Mouse (Mus musculus) embryonic facial prominence, embryonic 10.5 days (tissue): ENCODE results near the gene P3h1. TPM values are rescaled to one million over a fixed set of nuclear protein-coding genes. Genes with fewer than 3 reads are reported as not detected.

ENCODE experiments used
- DNase-seq: peaks from one replicate; pipeline ENCODE4 v3.0.0-alpha.2; 2017; ENCODE audit warnings: low spot score
- H3K27ac ChIP-seq: fragments of 300-500 bp; sonication (generic); replicated peaks from 2 replicates; pipeline ENCODE4 v1.5.1; 2016; ENCODE audit warnings: mild to moderate bottlenecking
- H3K27me3 ChIP-seq: fragments of 300-500 bp; sonication (generic); replicated peaks from 2 replicates; pipeline ENCODE4 v1.6.1; 2016; ENCODE audit warnings: low read depth, mild to moderate bottlenecking; ENCODE audit not compliant: poor library complexity, severe bottlenecking
- H3K36me3 ChIP-seq: fragments of 300-500 bp; sonication (generic); replicated peaks from 2 replicates; pipeline ENCODE4 v1.6.1; 2016; ENCODE audit warnings: mild to moderate bottlenecking, moderate library complexity
- H3K4me1 ChIP-seq: fragments of 300-500 bp; sonication (generic); 2 replicates; pipeline ENCODE4 v1.6.1; 2016
- H3K4me3 ChIP-seq: fragments of 300-500 bp; sonication (generic); 2 replicates; pipeline ENCODE4 v1.5.1; 2016; ENCODE audit warnings: mild to moderate bottlenecking, moderate library complexity
- H3K9me3 ChIP-seq: fragments of 300-500 bp; sonication (generic); 2 replicates; pipeline ENCODE4 v1.6.1; 2016; ENCODE audit warnings: mild to moderate bottlenecking
- WGBS: fragments of 180-500 bp; shearing (Covaris S2); methylation state at CpG from one replicate; pipeline ENCODE4 v1.1.7; 2016; 5-methylcytosine and 5-hydroxymethylcytosine counted together
- polyA plus RNA-seq: library from polyadenylated mRNA; unstranded; fragments of >200 nt; fragmentation: Nextera tagmentation; extraction: Ambion mirVana; gene quantifications from 2 replicates; pipeline ENCODE4 v1.2.1, GENCODE M21; 2016

P3h1 gene
- polyA plus RNA-seq, 1 experiment from 2014 or later: 19.6 TPM

GRCm38 (mm10) chr4:119292771-119293573 lies 60.3 kb downstream of the P3h1 start:
- no peaks in the 10 kb centered on the region for H3K9me3 ChIP-seq
- H3K4me3 ChIP-seq: peak overlapping the region; percentile 82
- no peaks in the 10 kb centered on the region for H3K27me3 ChIP-seq
- H3K27ac ChIP-seq: peak overlapping the region; percentile 98
- 3% methylated on average over 24 of the region's 24 CpGs for WGBS
- peaks cover 47% of the 10 kb centered on the region for H3K36me3 ChIP-seq
- peak; percentile 56 for DNase-seq
- H3K4me1 ChIP-seq: peaks cover 27% of the 10 kb centered on the region

- WGBS: under 1% methylated on average over 78 of the region's 80 CpGs
- peak; percentile 72 for DNase-seq
- peaks cover 27% of the 10 kb centered on the region for H3K4me1 ChIP-seq
- no peaks in the 10 kb centered on the region for H3K9me3 ChIP-seq
- H3K27ac ChIP-seq: peak overlapping the region; percentile 98
- H3K4me3 ChIP-seq: peak overlapping the region; percentile 82
- peaks cover 39% of the 10 kb centered on the region for H3K36me3 ChIP-seq
- no peaks in the 10 kb centered on the region for H3K27me3 ChIP-seq
These were observed 61.0 kb downstream of the P3h1 start for GRCm38 (mm10) chr4:119293574-119294258.

- no peaks in the 10 kb centered on the region for H3K9me3 ChIP-seq
- DNase-seq: peak; percentile 99
- peaks cover 33% of the 10 kb centered on the region for H3K36me3 ChIP-seq
- no peaks in the 10 kb centered on the region for H3K27me3 ChIP-seq
- H3K27ac ChIP-seq: peak within 1 kb of the TSS; percentile 98
- under 1% methylated on average over 61 of the region's 61 CpGs for WGBS
- peak within 1 kb of the TSS; percentile 82 for H3K4me3 ChIP-seq
- peaks cover 27% of the 10 kb centered on the region for H3K4me1 ChIP-seq
These were observed 61.9 kb downstream of the P3h1 start, which contains the start of gene Ybx1 for GRCm38 (mm10) chr4:119294415-119295133. TSS of gene Ybx1 (minus strand) at chr4:119294604.

GRCm38 (mm10) chr4:119295134-119295453 lies 62.4 kb downstream of the P3h1 start:
- 12% methylated on average over 6 of the region's 6 CpGs for WGBS
- H3K36me3 ChIP-seq: peaks cover 27% of the 10 kb centered on the region
- no peaks in the 10 kb centered on the region for H3K27me3 ChIP-seq
- H3K4me1 ChIP-seq: peaks cover 27% of the 10 kb centered on the region
- H3K9me3 ChIP-seq: no peaks in the 10 kb centered on the region
- peak overlapping the region; percentile 82 for H3K4me3 ChIP-seq
- H3K27ac ChIP-seq: peak overlapping the region; percentile 98
- DNase-seq: peak; percentile 19

GRCm38 (mm10) chr4:119297361-119297760 lies 64.6 kb downstream of the P3h1 start:
- Histone ChIP-seq H3K9me3 (no peaks in the 10 kb centered on the region), H3K36me3 (peaks cover 9% of the 10 kb centered on the region), H3K27ac (no peak overlapping the region), H3K4me1 (peaks cover 13% of the 10 kb centered on the region), H3K4me3 (no peak overlapping the region), H3K27me3 (no peaks in the 10 kb centered on the region)
- WGBS: 72% methylated on average over 2 of the region's 2 CpGs
- no peak for DNase-seq

Other genes with a start within 250 kb of the P3h1 start
- 140 and 166 TPM in 2 replicates for gene Slc2a1, start 124.2 kb upstream of the P3h1 start, polyA plus RNA-seq
- gene Zfp691, start 58.7 kb upstream of the P3h1 start, polyA plus RNA-seq: 11.4 and 13.9 TPM in 2 replicates
- 7.2 and 7.4 TPM in 2 replicates for gene Ermap, start 42.9 kb upstream of the P3h1 start, polyA plus RNA-seq
- gene Svbp, start 37.6 kb upstream of the P3h1 start, polyA plus RNA-seq: 132 and 139 TPM in 2 replicates
- 0.25 TPM in 1 of 2 replicates, not detected in the other for gene Tmem269, start 14.7 kb upstream of the P3h1 start, polyA plus RNA-seq
- gene AU022252, start 203 bp upstream of the P3h1 start, polyA plus RNA-seq: 40.1 and 40.2 TPM in 2 replicates
- gene Cldn19, start 22.5 kb downstream of the P3h1 start, polyA plus RNA-seq: not detected in 2 replicates
- 980 and 1,001 TPM in 2 replicates for gene Ybx1, start 61.7 kb downstream of the P3h1 start, polyA plus RNA-seq
- 150 and 155 TPM in 2 replicates for gene Ppih, start 87.6 kb downstream of the P3h1 start, polyA plus RNA-seq
- gene Ccdc30, start 182.6 kb downstream of the P3h1 start, polyA plus RNA-seq: 5.1 and 6.4 TPM in 2 replicates
- 33.2 and 35.3 TPM in 2 replicates for gene Ppcs, start 189.5 kb downstream of the P3h1 start, polyA plus RNA-seq
- 0.15 and 0.36 TPM in 2 replicates for gene Zmynd12, start 189.9 kb downstream of the P3h1 start, polyA plus RNA-seq